Mouse (Mus musculus): ENCODE measurements around the gene Prmt7.

- TF ChIP-seq CTCF (IDR thresholded peaks at IDR 0.05; ENCODE audit: borderline replicate concordance, control insufficient read depth, extremely low read depth, insufficient read depth, low read length, poor library complexity) (no peak), POLR2A (IDR thresholded peaks at IDR 0.05; ENCODE audit: control insufficient read depth, extremely low read depth, insufficient read depth, low read length, poor library complexity) (no peak)
These were observed 19.1 kb upstream of the Prmt7 start for GRCm38 (mm10) chr8:106191639-106192038.

Data from thymus, adult 2 months (tissue).